Mouse (Mus musculus): ENCODE data around the gene Dynll2. TPM values are rescaled to one million over a fixed set of nuclear protein-coding genes. Genes with fewer than 3 reads are reported as not detected.

Dynll2 gene
- 13.0 and 13.7 TPM in 2 replicates for polyA plus RNA-seq (2014; fragmentation: Nextera tagmentation; extraction: Ambion mirVana)

- Histone ChIP-seq H3K4me2 (ENCODE audit: low read depth, low read length) (peak within 1 kb of the TSS; percentile 76), H3K4me1 (ENCODE audit: control insufficient read depth, insufficient read depth, low read length) (peaks cover 16% of the 10 kb centered on the region), H3K4me3 (ENCODE audit: low read depth, low read length) (peak within 1 kb of the TSS; percentile 97), H3K36me3 (ENCODE audit: control insufficient read depth, insufficient read depth, low read length) (peaks cover 19% of the 10 kb centered on the region), H3K27me3 (replicated peaks; ENCODE audit: control insufficient read depth, insufficient read depth, low read length) (no peaks in the 10 kb centered on the region), H3K9me3 (ENCODE audit: control insufficient read depth, low read length) (no peaks in the 10 kb centered on the region), H3K9ac (ENCODE audit: low read depth, low read length) (peak within 1 kb of the TSS; percentile 96), H3K27ac (replicated peaks; ENCODE audit: low read depth, low read length) (peak within 1 kb of the TSS; percentile 88)
- peak; percentile 98 for ATAC-seq (ENCODE audit: low read depth)
- WGBS: 0% methylated on average over 12 of the region's 107 CpGs
- DNase-seq (ENCODE audit: low spot score): peak; percentile 97
These were observed at the start of gene Dynll2 for GRCm38 (mm10) chr11:87986831-87987793. Dynll2 (minus strand) TSS chr11:87987533.

DNA sequence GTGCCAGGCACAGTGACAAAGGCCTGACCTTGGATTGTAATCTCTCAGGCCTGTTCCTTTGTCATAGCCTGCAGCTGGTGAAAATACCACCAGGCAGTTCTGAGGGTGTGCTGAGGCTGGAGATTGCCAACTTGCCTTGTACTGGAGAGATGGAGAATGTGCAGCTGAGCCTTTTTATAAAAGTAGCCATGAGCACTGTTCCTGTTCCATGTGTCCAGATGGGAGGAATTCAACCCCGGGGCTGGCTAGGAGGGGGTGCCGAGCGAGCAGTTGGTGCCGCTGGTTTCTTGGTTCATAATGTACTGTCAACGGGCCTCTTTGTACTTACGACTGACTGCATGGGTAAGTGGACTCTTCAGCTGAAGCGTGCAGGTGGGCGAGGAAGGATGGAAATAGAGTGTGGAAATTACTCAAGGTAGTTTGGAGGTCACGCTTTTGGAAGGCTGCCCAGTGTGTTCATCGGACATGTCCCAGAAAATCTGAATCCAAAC, 49.5 kb upstream of the Dynll2 start:
- no peak for ATAC-seq (ENCODE audit: low read depth)
- Histone ChIP-seq H3K4me1 (ENCODE audit: control insufficient read depth, insufficient read depth, low read length) (no peaks in the 10 kb centered on the region), H3K9me3 (ENCODE audit: control insufficient read depth, low read length) (no peaks in the 10 kb centered on the region), H3K4me3 (ENCODE audit: low read depth, low read length) (no peak overlapping the region), H3K4me2 (ENCODE audit: low read depth, low read length) (no peak overlapping the region), H3K27me3 (replicated peaks; ENCODE audit: control insufficient read depth, insufficient read depth, low read length) (no peaks in the 10 kb centered on the region), H3K9ac (ENCODE audit: low read depth, low read length) (no peak overlapping the region), H3K36me3 (ENCODE audit: control insufficient read depth, insufficient read depth, low read length) (no peaks in the 10 kb centered on the region), H3K27ac (replicated peaks; ENCODE audit: low read depth, low read length) (no peak overlapping the region)
- no peak for DNase-seq (ENCODE audit: low spot score)
- WGBS: 75% methylated on average over 10 of the region's 10 CpGs

- no peak for ATAC-seq (ENCODE audit: low read depth)
- no peaks in the 10 kb centered on the region for H3K27me3 ChIP-seq (replicated peaks; ENCODE audit: control insufficient read depth, insufficient read depth, low read length)
- H3K36me3 ChIP-seq (ENCODE audit: control insufficient read depth, insufficient read depth, low read length): no peaks in the 10 kb centered on the region
- no peak overlapping the region for H3K27ac ChIP-seq (replicated peaks; ENCODE audit: low read depth, low read length)
- H3K4me2 ChIP-seq (ENCODE audit: low read depth, low read length): no peak overlapping the region
- H3K4me3 ChIP-seq (ENCODE audit: low read depth, low read length): no peak overlapping the region
- no peak overlapping the region for H3K9ac ChIP-seq (ENCODE audit: low read depth, low read length)
- no peaks in the 10 kb centered on the region for H3K9me3 ChIP-seq (ENCODE audit: control insufficient read depth, low read length)
- 72% methylated on average over 7 of the region's 7 CpGs for WGBS
- no peaks in the 10 kb centered on the region for H3K4me1 ChIP-seq (ENCODE audit: control insufficient read depth, insufficient read depth, low read length)
- DNase-seq (ENCODE audit: low spot score): no peak
These were observed 48.6 kb upstream of the Dynll2 start for GRCm38 (mm10) chr11:88035970-88036369.

DNA sequence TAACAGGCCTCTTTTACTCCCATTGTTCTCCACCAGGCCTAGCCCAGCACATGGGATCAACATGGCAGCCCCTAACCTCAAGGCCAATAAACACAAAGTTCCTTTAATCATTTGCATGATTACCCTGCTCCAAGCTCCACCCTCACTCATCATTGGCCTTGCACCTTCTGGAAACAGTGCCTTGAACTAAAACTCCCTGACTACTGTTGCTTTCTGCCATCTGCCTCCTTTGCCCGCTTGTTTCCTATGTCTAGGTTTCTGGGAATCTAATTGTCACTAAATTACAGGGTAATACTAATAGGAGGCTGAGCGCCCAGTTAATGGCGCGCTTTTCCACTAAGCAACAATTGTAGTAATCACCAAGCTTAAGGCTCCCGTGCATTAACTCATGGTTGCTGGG, 44.4 kb upstream of the Dynll2 start:
- Histone ChIP-seq H3K9me3 (ENCODE audit: control insufficient read depth, low read length) (no peaks in the 10 kb centered on the region), H3K4me1 (ENCODE audit: control insufficient read depth, insufficient read depth, low read length) (no peaks in the 10 kb centered on the region), H3K4me3 (ENCODE audit: low read depth, low read length) (no peak overlapping the region), H3K27ac (replicated peaks; ENCODE audit: low read depth, low read length) (no peak overlapping the region), H3K9ac (ENCODE audit: low read depth, low read length) (no peak overlapping the region), H3K27me3 (replicated peaks; ENCODE audit: control insufficient read depth, insufficient read depth, low read length) (no peaks in the 10 kb centered on the region), H3K36me3 (ENCODE audit: control insufficient read depth, insufficient read depth, low read length) (no peaks in the 10 kb centered on the region), H3K4me2 (ENCODE audit: low read depth, low read length) (no peak overlapping the region)
- WGBS: 77% methylated on average over 5 of the region's 5 CpGs
- ATAC-seq (ENCODE audit: low read depth) (no peak), DNase-seq (ENCODE audit: low spot score) (no peak)

DNA sequence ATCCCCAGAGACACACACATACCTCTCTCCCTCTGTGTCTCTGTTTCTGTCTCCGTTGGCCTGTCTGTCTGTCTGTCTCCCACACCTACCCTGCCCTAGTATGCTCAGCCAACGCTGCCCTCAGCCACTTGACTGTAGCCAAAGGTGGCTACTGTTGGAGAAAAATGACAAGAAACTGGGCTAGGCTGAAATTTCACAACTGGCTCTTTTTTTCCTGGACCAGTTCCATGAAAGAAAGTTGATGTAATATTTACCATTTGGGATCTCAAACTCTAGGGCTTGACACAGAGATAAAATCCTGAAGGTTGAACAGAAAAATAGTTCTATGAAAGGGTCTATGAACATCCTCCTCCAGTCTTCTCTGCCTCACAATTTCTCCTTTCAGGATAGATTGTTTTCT, 43.5 kb upstream of the Dynll2 start:
- H3K4me3 ChIP-seq (ENCODE audit: low read depth, low read length): no peak overlapping the region
- no peak overlapping the region for H3K27ac ChIP-seq (replicated peaks; ENCODE audit: low read depth, low read length)
- no peak overlapping the region for H3K9ac ChIP-seq (ENCODE audit: low read depth, low read length)
- no peaks in the 10 kb centered on the region for H3K4me1 ChIP-seq (ENCODE audit: control insufficient read depth, insufficient read depth, low read length)
- no peaks in the 10 kb centered on the region for H3K36me3 ChIP-seq (ENCODE audit: control insufficient read depth, insufficient read depth, low read length)
- H3K9me3 ChIP-seq (ENCODE audit: control insufficient read depth, low read length): no peaks in the 10 kb centered on the region
- WGBS: 89% methylated on average over 2 of the region's 2 CpGs
- no peak overlapping the region for H3K4me2 ChIP-seq (ENCODE audit: low read depth, low read length)
- no peak for ATAC-seq (ENCODE audit: low read depth)
- no peaks in the 10 kb centered on the region for H3K27me3 ChIP-seq (replicated peaks; ENCODE audit: control insufficient read depth, insufficient read depth, low read length)
- DNase-seq (ENCODE audit: low spot score): no peak

DNA sequence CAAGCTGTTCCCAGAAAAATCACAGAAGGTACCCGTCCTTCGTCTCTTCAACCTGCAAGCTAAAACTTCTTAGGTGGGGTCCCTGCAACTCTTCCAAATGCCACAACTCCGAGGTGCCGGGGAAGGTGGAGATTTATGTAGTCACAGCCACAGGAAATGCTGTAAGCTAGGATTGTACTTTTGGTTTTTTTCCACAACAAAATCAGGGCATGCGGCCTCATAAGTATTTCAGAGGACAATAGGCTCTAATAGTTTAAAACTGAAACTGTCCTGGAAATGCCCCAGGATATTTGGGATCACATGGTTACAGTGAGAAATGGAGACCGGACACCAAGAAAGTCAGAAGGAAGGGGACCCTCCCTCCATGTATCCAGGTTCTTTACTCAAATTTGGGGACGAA, 42.9 kb upstream of the Dynll2 start:
- Histone ChIP-seq H3K9me3 (ENCODE audit: control insufficient read depth, low read length) (no peaks in the 10 kb centered on the region), H3K27me3 (replicated peaks; ENCODE audit: control insufficient read depth, insufficient read depth, low read length) (no peaks in the 10 kb centered on the region), H3K36me3 (ENCODE audit: control insufficient read depth, insufficient read depth, low read length) (no peaks in the 10 kb centered on the region), H3K4me3 (ENCODE audit: low read depth, low read length) (no peak overlapping the region), H3K4me2 (ENCODE audit: low read depth, low read length) (no peak overlapping the region), H3K9ac (ENCODE audit: low read depth, low read length) (no peak overlapping the region), H3K27ac (replicated peaks; ENCODE audit: low read depth, low read length) (no peak overlapping the region), H3K4me1 (ENCODE audit: control insufficient read depth, insufficient read depth, low read length) (no peaks in the 10 kb centered on the region)
- no peak for ATAC-seq (ENCODE audit: low read depth)
- 80% methylated on average over 7 of the region's 7 CpGs for WGBS
- DNase-seq (ENCODE audit: low spot score): no peak

DNA sequence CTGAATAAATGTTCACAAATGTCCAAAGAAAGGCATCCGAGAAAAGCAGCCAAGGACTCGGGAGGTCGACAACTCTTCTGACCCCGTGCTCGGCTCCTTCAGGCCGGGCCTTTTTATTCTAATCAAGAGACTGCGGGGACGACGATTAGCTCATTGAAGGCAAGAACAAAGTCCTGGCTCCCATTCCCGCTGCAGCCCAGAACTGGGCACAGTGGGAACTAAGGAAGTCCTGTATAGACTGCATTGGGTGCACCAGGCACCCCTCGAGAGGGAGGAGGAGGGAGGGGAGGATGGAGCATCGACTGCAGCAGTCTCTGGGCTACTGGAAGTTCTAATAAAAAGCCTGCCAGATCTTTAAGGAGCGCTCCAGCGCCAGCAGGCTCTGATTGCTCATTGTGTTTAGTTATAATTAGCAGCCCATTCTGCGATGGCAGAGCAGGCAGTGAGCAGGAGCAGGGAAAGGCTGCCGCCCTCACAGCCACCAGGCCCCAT, 40.9 kb upstream of the Dynll2 start:
- Histone ChIP-seq H3K4me2 (ENCODE audit: low read depth, low read length) (no peak overlapping the region), H3K9me3 (ENCODE audit: control insufficient read depth, low read length) (no peaks in the 10 kb centered on the region), H3K27ac (replicated peaks; ENCODE audit: low read depth, low read length) (no peak overlapping the region), H3K36me3 (ENCODE audit: control insufficient read depth, insufficient read depth, low read length) (no peaks in the 10 kb centered on the region), H3K4me1 (ENCODE audit: control insufficient read depth, insufficient read depth, low read length) (no peaks in the 10 kb centered on the region), H3K9ac (ENCODE audit: low read depth, low read length) (no peak overlapping the region), H3K4me3 (ENCODE audit: low read depth, low read length) (no peak overlapping the region), H3K27me3 (replicated peaks; ENCODE audit: control insufficient read depth, insufficient read depth, low read length) (no peaks in the 10 kb centered on the region)
- ATAC-seq (ENCODE audit: low read depth): no peak
- 20% methylated on average over 14 of the region's 16 CpGs for WGBS
- DNase-seq (ENCODE audit: low spot score): no peak

GRCm38 (mm10) chr11:88027391-88028035, 40.2 kb upstream of the Dynll2 start:
- Histone ChIP-seq H3K9me3 (ENCODE audit: control insufficient read depth, low read length) (no peaks in the 10 kb centered on the region), H3K4me2 (ENCODE audit: low read depth, low read length) (no peak overlapping the region), H3K27ac (replicated peaks; ENCODE audit: low read depth, low read length) (no peak overlapping the region), H3K36me3 (ENCODE audit: control insufficient read depth, insufficient read depth, low read length) (no peaks in the 10 kb centered on the region), H3K4me3 (ENCODE audit: low read depth, low read length) (no peak overlapping the region), H3K9ac (ENCODE audit: low read depth, low read length) (no peak overlapping the region), H3K4me1 (ENCODE audit: control insufficient read depth, insufficient read depth, low read length) (no peaks in the 10 kb centered on the region), H3K27me3 (replicated peaks; ENCODE audit: control insufficient read depth, insufficient read depth, low read length) (no peaks in the 10 kb centered on the region)
- DNase-seq (ENCODE audit: low spot score) (no peak), ATAC-seq (ENCODE audit: low read depth) (no peak)
- WGBS: 65% methylated on average over 9 of the region's 9 CpGs

Measured in embryonic facial prominence, embryonic 14.5 days (tissue).